Mouse (Mus musculus) left cerebral cortex, adult 11 months (tissue): ENCODE data around the gene Ankrd33b.

Source experiments
- DNase-seq: peaks from one replicate; pipeline ENCODE4 v3.0.0; 2022; ENCODE audit warnings: low spot score

The Ankrd33b gene

GRCm38 (mm10) chr15:31337983-31338382, 29.5 kb downstream of the Ankrd33b start:
- no peak for DNase-seq

- peak; percentile 89 for DNase-seq
Observed at GRCm38 (mm10) chr15:31337192-31337741, 30.3 kb downstream of the Ankrd33b start.

GRCm38 (mm10) chr15:31336685-31337084, 30.8 kb downstream of the Ankrd33b start:
- DNase-seq: no peak

- DNase-seq: no peak
Observed at GRCm38 (mm10) chr15:31334829-31335228, 32.7 kb downstream of the Ankrd33b start.

- no peak for DNase-seq
Observed at GRCm38 (mm10) chr15:31332541-31333163, 34.9 kb downstream of the Ankrd33b start.

GRCm38 (mm10) chr15:31331742-31332141, 35.8 kb downstream of the Ankrd33b start:
- no peak for DNase-seq

GRCm38 (mm10) chr15:31328082-31328614, 39.4 kb downstream of the Ankrd33b start:
- no peak for DNase-seq

GRCm38 (mm10) chr15:31325660-31326354, 41.7 kb downstream of the Ankrd33b start:
- no peak for DNase-seq

GRCm38 (mm10) chr15:31324551-31324950, 43.0 kb downstream of the Ankrd33b start:
- no peak for DNase-seq

- DNase-seq: no peak
Observed at GRCm38 (mm10) chr15:31323684-31324083, 43.8 kb downstream of the Ankrd33b start.

- DNase-seq: no peak
Observed at GRCm38 (mm10) chr15:31320598-31321377, 46.7 kb downstream of the Ankrd33b start.

GRCm38 (mm10) chr15:31319046-31319445, 48.5 kb downstream of the Ankrd33b start:
- no peak for DNase-seq

GRCm38 (mm10) chr15:31318158-31318955, 49.2 kb downstream of the Ankrd33b start:
- DNase-seq: no peak

- DNase-seq: no peak
Observed at GRCm38 (mm10) chr15:31317056-31317805, 50.3 kb downstream of the Ankrd33b start.

- DNase-seq: peak; percentile 75
Observed at GRCm38 (mm10) chr15:31315630-31316231, 51.8 kb downstream of the Ankrd33b start.

- no peak for DNase-seq
Observed at GRCm38 (mm10) chr15:31312001-31312400, 55.5 kb downstream of the Ankrd33b start.

- no peak for DNase-seq
Observed at GRCm38 (mm10) chr15:31309526-31309925, 58.0 kb downstream of the Ankrd33b start.

GRCm38 (mm10) chr15:31306726-31307125, 60.8 kb downstream of the Ankrd33b start:
- no peak for DNase-seq

- no peak for DNase-seq
Observed at GRCm38 (mm10) chr15:31305181-31305580, 62.3 kb downstream of the Ankrd33b start.

- DNase-seq: no peak
Observed at GRCm38 (mm10) chr15:31304302-31304701, 63.2 kb downstream of the Ankrd33b start.
